Mouse (Mus musculus): ENCODE data around the gene Mroh2a.

The Mroh2a gene

GRCm38 (mm10) chr1:88226670-88227379 is at the start of gene Mroh2a:
Mroh2a (plus strand) TSS chr1:88226986.
- DNase-seq (ENCODE audit: low spot score in 2 of 2): no peak

- no peak for DNase-seq (ENCODE audit: low spot score in 2 of 2)
Measured at GRCm38 (mm10) chr1:88179657-88180056, 47.1 kb upstream of the Mroh2a start.

- no peak for DNase-seq (ENCODE audit: low spot score in 2 of 2)
Measured at GRCm38 (mm10) chr1:88186325-88186935, 40.4 kb upstream of the Mroh2a start.

- no peak for DNase-seq (ENCODE audit: low spot score in 2 of 2)
Measured at GRCm38 (mm10) chr1:88192136-88192535, 34.6 kb upstream of the Mroh2a start.

GRCm38 (mm10) chr1:88195687-88196086 is 31.1 kb upstream of the Mroh2a start:
- DNase-seq (ENCODE audit: low spot score in 2 of 2): no peak

- no peak for DNase-seq (ENCODE audit: low spot score in 2 of 2)
Measured at GRCm38 (mm10) chr1:88197443-88197842, 29.3 kb upstream of the Mroh2a start.

- DNase-seq (ENCODE audit: low spot score in 2 of 2): no peak
Measured at GRCm38 (mm10) chr1:88199996-88200395, 26.8 kb upstream of the Mroh2a start.

- DNase-seq (ENCODE audit: low spot score in 2 of 2): no peak
Measured at GRCm38 (mm10) chr1:88200456-88200855, 26.3 kb upstream of the Mroh2a start, which contains the start of gene Ugt1a2. Ugt1a2 (plus strand) TSS chr1:88200601.

GRCm38 (mm10) chr1:88205294-88205922 is 21.4 kb upstream of the Mroh2a start, which contains the start of gene Dnajb3:
Dnajb3 (minus strand) TSS chr1:88205782.
- peak; percentile 54 to 63 for DNase-seq (ENCODE audit: low spot score in 2 of 2)

- DNase-seq (ENCODE audit: low spot score in 2 of 2): no peak
Measured at GRCm38 (mm10) chr1:88206843-88207479, 19.8 kb upstream of the Mroh2a start.

GRCm38 (mm10) chr1:88211812-88212211 is 15.0 kb upstream of the Mroh2a start, which contains the start of gene Ugt1a1:
Ugt1a1 (plus strand) TSS chr1:88211959.
- no peak for DNase-seq (ENCODE audit: low spot score in 2 of 2)

- DNase-seq (ENCODE audit: low spot score in 2 of 2): no peak
Measured at GRCm38 (mm10) chr1:88212341-88213045, 14.3 kb upstream of the Mroh2a start.

GRCm38 (mm10) chr1:88213061-88213460 is 13.7 kb upstream of the Mroh2a start:
- DNase-seq (ENCODE audit: low spot score in 2 of 2): no peak

- no peak for DNase-seq (ENCODE audit: low spot score in 2 of 2)
Measured at GRCm38 (mm10) chr1:88213766-88214461, 12.9 kb upstream of the Mroh2a start.

- DNase-seq (ENCODE audit: low spot score in 2 of 2): no peak
Measured at GRCm38 (mm10) chr1:88214462-88214952, 12.3 kb upstream of the Mroh2a start.

- no peak for DNase-seq (ENCODE audit: low spot score in 2 of 2)
Measured at GRCm38 (mm10) chr1:88215466-88216380, 11.1 kb upstream of the Mroh2a start.

- no peak for DNase-seq (ENCODE audit: low spot score in 2 of 2)
Measured at GRCm38 (mm10) chr1:88216551-88216950, 10.2 kb upstream of the Mroh2a start.

GRCm38 (mm10) chr1:88217144-88217543 is 9.6 kb upstream of the Mroh2a start:
- no peak for DNase-seq (ENCODE audit: low spot score in 2 of 2)

GRCm38 (mm10) chr1:88217576-88217975 is 9.2 kb upstream of the Mroh2a start:
- no peak for DNase-seq (ENCODE audit: low spot score in 2 of 2)

- no peak for DNase-seq (ENCODE audit: low spot score in 2 of 2)
Measured at GRCm38 (mm10) chr1:88218051-88218450, 8.7 kb upstream of the Mroh2a start.

Measured in natural killer cell, adult 2 months (primary cell).